Mouse (Mus musculus) CH12.LX (cell line): ENCODE measurements around the gene Zfhx3. TPM values are rescaled to one million over a fixed set of nuclear protein-coding genes. Genes with fewer than 3 reads are reported as not detected.

Experiments
- DNase-seq: peaks from one replicate; pipeline ENCODE4 v3.0.0-alpha.2; 2013; ENCODE audit errors: extremely low read depth
- H3K27ac ChIP-seq: 2 replicates; pipeline ENCODE4 v1.5.1; 2012; ENCODE audit warnings: low read depth, mild to moderate bottlenecking, control low read depth, moderate library complexity; ENCODE audit not compliant: insufficient read depth
- H3K27me3 ChIP-seq: replicated peaks from 2 replicates; pipeline ENCODE3; 2012; ENCODE audit warnings: inconsistent platforms
- H3K36me3 ChIP-seq, 2 experiments: replicated peaks in 1 of 2; 2 replicates each; pipeline versions ENCODE3 to v1.6.1; 2012; ENCODE audit warnings: inconsistent platforms in 1 of 2, low read length in 1 of 2, mild to moderate bottlenecking in 1 of 2, mixed read lengths in 1 of 2, moderate library complexity in 1 of 2; ENCODE audit not compliant: control insufficient read depth in 1 of 2, insufficient read depth in 1 of 2
- H3K4me1 ChIP-seq, 2 experiments: 2 replicates each; pipeline ENCODE4 v1.6.1; 2012; ENCODE audit warnings: inconsistent platforms in 1 of 2, moderate library complexity in 1 of 2; ENCODE audit not compliant: insufficient read depth in 2 of 2, control insufficient read depth in 1 of 2
- H3K4me2 ChIP-seq: 2 replicates; pipeline ENCODE4 v1.6.1; 2012; ENCODE audit warnings: low read depth, mild to moderate bottlenecking, control low read depth; ENCODE audit not compliant: poor library complexity, insufficient read depth, severe bottlenecking
- H3K4me3 ChIP-seq, 3 experiments: fragments of 150-350 bp in 1 of 3; sonication (generic) in 1 of 3; replicated peaks in 1 of 3; 2 replicates each; pipeline versions ENCODE3 to v1.5.1; 2011 to 2012; ENCODE audit warnings: low read depth in 2 of 3, low read length in 2 of 3, mild to moderate bottlenecking in 2 of 3, moderate library complexity in 2 of 3, control low read depth in 1 of 3, improper control_type of control experiment in 1 of 3, inconsistent platforms in 1 of 3, mixed read lengths in 1 of 3; ENCODE audit not compliant: poor library complexity in 1 of 3
- H3K79me2 ChIP-seq: replicated peaks from 2 replicates; pipeline ENCODE4 v1.6.1; 2012; ENCODE audit warnings: mild to moderate bottlenecking, moderate library complexity; ENCODE audit not compliant: control insufficient read depth, poor library complexity, insufficient read depth, severe bottlenecking; ENCODE audit errors: extremely low read depth
- H3K9ac ChIP-seq: 2 replicates; pipeline ENCODE4 v1.6.1; 2012; ENCODE audit warnings: low read depth, mild to moderate bottlenecking, control low read depth, moderate library complexity; ENCODE audit not compliant: insufficient read depth
- H3K9me3 ChIP-seq: replicated peaks from 2 replicates; pipeline ENCODE3; 2012; ENCODE audit warnings: low read length, inconsistent platforms, mixed read lengths
- BHLHE40 ChIP-seq: IDR thresholded peaks from 2 replicates; pipeline ENCODE4 v1.6.1; 2011; ENCODE audit warnings: mild to moderate bottlenecking, low read depth, low read length, improper control_type of control experiment
- CHD1 ChIP-seq: IDR thresholded peaks from 2 replicates; pipeline ENCODE4 v1.6.1; 2012; ENCODE audit warnings: low read depth, low read length, improper control_type of control experiment, inconsistent platforms
- CHD2 ChIP-seq: IDR thresholded peaks from 2 replicates; pipeline ENCODE4 v1.6.1; 2011; ENCODE audit warnings: low read length, improper control_type of control experiment
- E2F4 ChIP-seq: IDR thresholded peaks from 2 replicates; pipeline ENCODE4 v1.6.1; 2011; ENCODE audit warnings: low read depth, low read length, improper control_type of control experiment; ENCODE audit not compliant: insufficient replicate concordance
- IRF4 ChIP-seq: IDR thresholded peaks from 2 replicates; pipeline ENCODE4 v1.6.1; 2014; ENCODE audit warnings: low read depth, mild to moderate bottlenecking, inconsistent platforms, low read length, improper control_type of control experiment
- JUND ChIP-seq: conservative IDR thresholded peaks from 2 replicates; pipeline ENCODE4 v1.6.1; 2011; ENCODE audit warnings: low read depth, low read length, improper control_type of control experiment
- KAT2A ChIP-seq: IDR thresholded peaks from 2 replicates; pipeline ENCODE4 v1.6.1; 2012; ENCODE audit warnings: low read length, improper control_type of control experiment, inconsistent platforms; ENCODE audit not compliant: insufficient replicate concordance
- MXI1 ChIP-seq: IDR thresholded peaks from 2 replicates; pipeline ENCODE4 v1.6.1; 2011; ENCODE audit warnings: mild to moderate bottlenecking, low read depth, low read length, improper control_type of control experiment
- NELFE ChIP-seq: IDR thresholded peaks from 2 replicates; pipeline ENCODE4 v1.6.1; 2011; ENCODE audit warnings: low read depth, low read length, improper control_type of control experiment
- PAX5 ChIP-seq: IDR thresholded peaks from 2 replicates; pipeline ENCODE4 v1.6.1; 2012; ENCODE audit warnings: low read length, inconsistent platforms, mixed read lengths
- RCOR1 ChIP-seq: conservative IDR thresholded peaks from 2 replicates; pipeline ENCODE4 v1.6.1; 2012; ENCODE audit warnings: low read depth, mild to moderate bottlenecking, inconsistent platforms, low read length, improper control_type of control experiment
- SMC3 ChIP-seq: IDR thresholded peaks from 2 replicates; pipeline ENCODE4 v1.6.1; 2011; ENCODE audit warnings: low read depth, low read length, improper control_type of control experiment
- TBP ChIP-seq: conservative IDR thresholded peaks from 2 replicates; pipeline ENCODE4 v1.6.1; 2011; ENCODE audit warnings: low read depth, low read length, improper control_type of control experiment
- USF1 ChIP-seq: IDR thresholded peaks from 2 replicates; pipeline ENCODE4 v1.6.1; 2014; ENCODE audit warnings: low read depth, mild to moderate bottlenecking, inconsistent platforms, low read length, improper control_type of control experiment
- ZC3H11A ChIP-seq: IDR thresholded peaks from 2 replicates; pipeline ENCODE4 v1.6.1; 2012; ENCODE audit warnings: low read depth, mild to moderate bottlenecking, inconsistent platforms, low read length, improper control_type of control experiment
- ZMIZ1 ChIP-seq: IDR thresholded peaks from 2 replicates; pipeline ENCODE4 v1.6.1; 2012; ENCODE audit warnings: low read depth, mild to moderate bottlenecking, inconsistent platforms, low read length, improper control_type of control experiment
- ZNF384 ChIP-seq: IDR thresholded peaks from 2 replicates; pipeline ENCODE4 v1.6.1; 2012; ENCODE audit warnings: low read depth, low read length, improper control_type of control experiment, inconsistent platforms
- dilution Hi-C: fragments of 300-500 bp; cut with MboI; formaldehyde crosslinking; loops from 2 replicates; pipeline ENCODE4 v1.14.3; 2020; ENCODE audit warnings: low sequenced_read_pairs; ENCODE audit not compliant: extremely low pct_unique_long_range_greater_than_20kb, extremely low pct_ligation_motif_present
- in situ Hi-C: fragments of 300-500 bp; cut with MboI; formaldehyde crosslinking; loops from 3 replicates; pipeline ENCODE4 v1.14.3; 2019; ENCODE audit warnings: low sequenced_read_pairs, low pct_ligation_motif_present, low pct_unique_long_range_greater_than_20kb, mixed read lengths
- polyA plus RNA-seq: library from polyadenylated mRNA; unstranded; fragments of >175 nt; gene quantifications from 2 replicates; pipeline ENCODE4 v1.2.1, GENCODE M21; 2012; ENCODE audit warnings: low read depth; ENCODE audit not compliant: insufficient read length
- total RNA-seq, 2 experiments: library from RNA; depleted of rRNA; stranded (reverse); fragments of 300-350 nt in 1 of 2; fragments of >200 nt in 1 of 2; gene quantifications; 2 replicates each; pipeline ENCODE4 v1.2.3; 2012 to 2014

The Zfhx3 gene
- total and polyA plus RNA-seq, 3 experiments, result 0.05 to 0.76 (median 0.68) TPM

DNA sequence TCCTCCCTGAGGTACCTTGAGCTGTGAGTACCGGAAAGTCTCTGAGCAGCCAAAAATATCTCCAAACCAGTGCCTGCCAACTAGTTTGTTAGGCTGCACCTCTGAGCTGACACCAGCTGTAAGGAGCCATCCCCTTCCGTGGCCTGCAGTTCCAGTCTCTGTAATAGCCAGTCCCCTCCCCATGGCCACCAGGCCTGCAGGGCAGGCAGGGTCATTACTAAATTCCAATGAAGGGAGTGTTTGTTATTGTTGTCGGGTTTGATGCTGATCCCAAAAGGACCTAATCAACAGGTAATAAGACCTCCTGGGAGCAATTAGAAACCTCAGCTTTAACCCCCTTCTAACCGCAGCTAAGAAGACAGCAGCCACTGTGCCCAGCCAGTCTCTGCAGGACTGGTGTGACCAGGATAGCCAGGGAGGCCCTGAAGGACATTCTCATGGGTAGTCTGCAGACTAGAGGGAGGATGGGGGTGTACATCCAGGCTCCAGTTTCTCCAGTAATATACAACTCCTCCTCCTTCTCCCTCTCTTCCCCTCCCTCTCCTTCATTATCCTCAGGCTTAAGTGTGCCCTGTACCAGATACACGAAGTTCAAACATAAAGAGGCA is 719.1 kb downstream of the Zfhx3 start:
- dilution Hi-C loops, result no loop called here
- DNase-seq, result no peak

DNA sequence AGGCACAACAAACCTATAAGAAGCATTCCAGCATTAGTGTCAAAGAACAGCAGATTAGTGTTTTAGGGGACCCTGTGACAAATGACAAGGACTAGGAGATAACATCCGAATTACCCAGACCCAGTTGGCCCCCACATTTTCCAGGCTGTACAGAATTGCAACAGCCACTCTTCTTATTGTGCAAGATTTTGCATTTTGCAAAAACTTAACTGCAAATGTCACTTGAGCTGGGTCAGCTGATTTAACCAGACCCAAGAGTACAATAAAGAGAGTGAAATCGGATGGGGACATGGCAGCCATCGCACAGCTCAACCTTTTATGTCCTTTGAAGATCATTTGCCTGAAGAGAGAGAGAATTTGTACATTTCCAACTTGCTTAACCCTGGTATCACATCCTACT is 720.3 kb downstream of the Zfhx3 start:
- dilution Hi-C loops, result no loop called here
- no peaks in the 10 kb centered on the region for H3K36me3 ChIP-seq
- TF ChIP-seq IRF4 (no peak), CHD1 (no peak)
- TF ChIP-seq, all 38 proteins: peak for 0
- Histone ChIP-seq H3K9ac (no peak overlapping the region), H3K27me3 (no peaks in the 10 kb centered on the region), H3K79me2 (no peaks in the 10 kb centered on the region), H3K27ac (no peak overlapping the region), H3K4me3 (no peak overlapping the region), H3K9me3 (no peaks in the 10 kb centered on the region), H3K4me2 (no peak overlapping the region), H3K4me1 (no peaks in the 10 kb centered on the region)
- no peak for DNase-seq
- in situ Hi-C loops, result no loop called here

More for the DNA sequence above, 719.1 kb downstream of the Zfhx3 start:
- H3K4me2 ChIP-seq, result no peak overlapping the region
- no peaks in the 10 kb centered on the region for H3K79me2 ChIP-seq
- no peak overlapping the region for H3K27ac ChIP-seq
- no peak for TF ChIP-seq TBP
- TF ChIP-seq SMC3, result no peak
- no peak for TF ChIP-seq CHD2
- no peak for TF ChIP-seq USF1
- no peaks in the 10 kb centered on the region for H3K36me3 ChIP-seq
- no peak overlapping the region for H3K9ac ChIP-seq
- in situ Hi-C loops, result no loop called here
- no peaks in the 10 kb centered on the region for H3K9me3 ChIP-seq
- H3K4me1 ChIP-seq, result no peaks in the 10 kb centered on the region
- no peak overlapping the region for H3K4me3 ChIP-seq
- no peaks in the 10 kb centered on the region for H3K27me3 ChIP-seq

DNA sequence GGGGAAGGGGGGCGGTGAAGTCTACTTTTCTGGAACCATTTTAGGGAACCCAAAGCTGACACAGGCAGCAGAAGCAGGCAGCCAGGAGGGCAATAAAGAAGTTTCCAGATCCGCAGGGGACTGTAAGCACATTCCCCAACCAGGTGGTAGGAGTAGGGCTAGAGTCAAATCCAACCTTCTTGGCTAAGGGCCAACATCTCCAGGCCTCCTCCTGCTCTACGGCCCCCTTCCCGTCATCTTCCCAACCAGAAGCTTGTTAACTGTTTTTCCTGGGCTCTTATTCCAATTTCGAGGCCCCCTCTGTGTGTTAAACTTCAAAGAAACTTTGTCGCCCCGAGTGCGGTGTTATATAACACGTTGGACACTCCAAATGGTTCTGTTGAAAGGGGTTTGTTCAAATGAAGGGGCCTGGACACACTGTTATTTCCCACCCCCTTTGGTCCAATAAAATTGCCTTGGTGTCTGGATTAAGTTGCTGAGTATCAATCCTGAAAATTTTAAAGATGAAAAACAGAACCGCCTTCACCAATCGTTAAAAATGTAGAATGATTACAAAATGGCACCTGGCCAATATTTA is 729.6 kb downstream of the Zfhx3 start:
- no peak for TF ChIP-seq BHLHE40
- TF ChIP-seq NELFE, result no peak
- no peak for TF ChIP-seq ZC3H11A
- TF ChIP-seq PAX5, result no peak
- TF ChIP-seq ZNF384, result no peak
- TF ChIP-seq MXI1, result no peak
- no peak for TF ChIP-seq E2F4
- no peak for TF ChIP-seq KAT2A
- no peak for TF ChIP-seq JUND
- no peak for TF ChIP-seq CHD1
- TF ChIP-seq ZMIZ1, result no peak
- TF ChIP-seq RCOR1, result no peak
- H3K36me3 ChIP-seq, result no peaks in the 10 kb centered on the region

More for the DNA sequence above, 729.6 kb downstream of the Zfhx3 start:
- Histone ChIP-seq H3K79me2 (no peaks in the 10 kb centered on the region), H3K9ac (no peak overlapping the region), H3K4me1 (no peaks in the 10 kb centered on the region), H3K27ac (no peak overlapping the region), H3K4me2 (no peak overlapping the region), H3K9me3 (no peaks in the 10 kb centered on the region), H3K4me3 (no peak overlapping the region), H3K27me3 (no peaks in the 10 kb centered on the region)
- dilution Hi-C loops, result no loop called here
- in situ Hi-C loops, result no loop called here
- DNase-seq, result no peak
